Mouse (Mus musculus) layer of hippocampus, adult 9-11 months (tissue): Measurements from ENCODE around the gene Esyt1.
A peak's percentile ranks its signal among the peaks of the same experiment; 100 is the strongest.
"Not testable (repeated sequence)": the region's sequence is repeated elsewhere in the genome, so short reads cannot be mapped to it uniquely, and the experiment has no call there.

Source experiments
- DNase-seq: peaks from one replicate; pipeline ENCODE4 v3.0.0; 2022

Gene Esyt1

GRCm38 (mm10) chr10:128525671-128526308 is at the start of gene Esyt1:
Esyt1 (minus strand) TSS chr10:128525871.
- peak; percentile 97 for DNase-seq

- DNase-seq, result no peak
Observed at GRCm38 (mm10) chr10:128575063-128575462, 49.4 kb upstream of the Esyt1 start.

- peak; percentile 98 for DNase-seq
Observed at GRCm38 (mm10) chr10:128565788-128566531, 40.3 kb upstream of the Esyt1 start, which contains the start of gene Pa2g4. Pa2g4 (minus strand) TSS chr10:128565987.

GRCm38 (mm10) chr10:128565206-128565787 is 39.6 kb upstream of the Esyt1 start:
- no peak for DNase-seq

- no peak for DNase-seq
Observed at GRCm38 (mm10) chr10:128563544-128563943, 37.9 kb upstream of the Esyt1 start.

- DNase-seq, result no peak
Observed at GRCm38 (mm10) chr10:128556963-128557362, 31.3 kb upstream of the Esyt1 start.

- DNase-seq, result no peak
Observed at GRCm38 (mm10) chr10:128556286-128556685, 30.6 kb upstream of the Esyt1 start.

GRCm38 (mm10) chr10:128555567-128555966 is 29.9 kb upstream of the Esyt1 start:
- DNase-seq, result not testable (repeated sequence)

GRCm38 (mm10) chr10:128550144-128550823 is 24.6 kb upstream of the Esyt1 start:
- DNase-seq, result not testable (repeated sequence)

GRCm38 (mm10) chr10:128549682-128550057 is 24.0 kb upstream of the Esyt1 start:
- DNase-seq, result not testable (repeated sequence)

GRCm38 (mm10) chr10:128548947-128549681 is 23.4 kb upstream of the Esyt1 start, which contains the start of gene Rpl41:
Rpl41 (minus strand) TSS chr10:128549305.
- DNase-seq, result peak; percentile 97

GRCm38 (mm10) chr10:128548051-128548791 is 22.6 kb upstream of the Esyt1 start:
- DNase-seq, result not testable (repeated sequence)

GRCm38 (mm10) chr10:128547361-128548032 is 21.8 kb upstream of the Esyt1 start, which contains the start of gene Zc3h10:
Zc3h10 (minus strand) TSS chr10:128547774.
- DNase-seq, result peak; percentile 98

GRCm38 (mm10) chr10:128546787-128547186 is 21.1 kb upstream of the Esyt1 start:
- DNase-seq, result no peak

GRCm38 (mm10) chr10:128546361-128546760 is 20.7 kb upstream of the Esyt1 start:
- DNase-seq, result no peak

GRCm38 (mm10) chr10:128545570-128545898 is 19.9 kb upstream of the Esyt1 start:
- DNase-seq, result no peak

GRCm38 (mm10) chr10:128544674-128545569 is 19.3 kb upstream of the Esyt1 start:
- no peak for DNase-seq

GRCm38 (mm10) chr10:128544151-128544657 is 18.5 kb upstream of the Esyt1 start:
- no peak for DNase-seq

GRCm38 (mm10) chr10:128543100-128543499 is 17.4 kb upstream of the Esyt1 start:
- no peak for DNase-seq

- no peak for DNase-seq
Observed at GRCm38 (mm10) chr10:128538340-128538870, 12.7 kb upstream of the Esyt1 start.
